Mouse (Mus musculus) cerebellum, postnatal 10 days (tissue): ENCODE measurements around the gene Gnao1.

Experiments
- DNase-seq, 2 experiments: peaks; one replicate each; pipeline ENCODE4 v3.0.0; 2021; ENCODE audit warnings: mixed read lengths in 2 of 2

The Gnao1 gene

DNA sequence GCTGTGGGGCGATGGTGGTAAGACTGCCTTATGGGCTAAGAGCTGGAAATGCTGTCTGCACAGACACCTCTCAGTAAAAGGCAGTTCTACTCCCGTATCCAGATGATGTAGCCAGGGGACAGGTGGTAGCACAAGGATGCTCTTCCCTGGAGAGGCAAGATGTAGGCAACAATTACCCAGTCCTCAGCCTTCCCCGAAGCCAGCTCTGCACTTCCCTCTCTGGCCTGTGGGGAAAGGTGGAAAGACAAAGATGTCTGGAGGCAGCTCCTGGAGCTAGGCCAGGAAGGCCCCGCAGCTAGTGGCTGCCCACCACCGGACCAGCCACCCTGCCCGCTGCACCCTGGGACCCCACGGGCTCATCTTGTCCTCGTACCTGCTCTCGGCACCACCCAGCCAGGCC lies 142.7 kb downstream of the Gnao1 start:
- DNase-seq, result peak in 1 of 2 experiments; percentile 47

DNA sequence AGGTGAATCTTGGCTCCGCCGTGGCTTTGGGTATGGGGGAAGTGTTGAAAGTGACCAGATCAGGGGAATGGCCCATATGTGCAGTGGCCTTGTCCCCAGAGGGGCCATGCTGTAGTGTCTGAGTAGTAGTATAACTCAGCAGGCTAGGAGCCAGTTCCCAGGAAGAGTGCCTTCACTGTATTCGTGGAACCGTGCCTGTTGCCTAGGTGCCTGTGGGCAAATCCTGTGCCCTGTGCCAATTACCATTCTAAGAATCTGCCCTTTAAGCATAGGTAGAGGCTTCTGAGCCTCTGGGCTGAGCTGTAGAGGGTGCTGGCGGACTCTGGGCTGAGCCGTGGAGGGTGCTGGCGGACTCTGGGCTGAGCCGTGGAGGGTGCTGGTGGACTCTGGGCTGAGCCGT lies 148.6 kb downstream of the Gnao1 start:
- DNase-seq, result no peak

DNA sequence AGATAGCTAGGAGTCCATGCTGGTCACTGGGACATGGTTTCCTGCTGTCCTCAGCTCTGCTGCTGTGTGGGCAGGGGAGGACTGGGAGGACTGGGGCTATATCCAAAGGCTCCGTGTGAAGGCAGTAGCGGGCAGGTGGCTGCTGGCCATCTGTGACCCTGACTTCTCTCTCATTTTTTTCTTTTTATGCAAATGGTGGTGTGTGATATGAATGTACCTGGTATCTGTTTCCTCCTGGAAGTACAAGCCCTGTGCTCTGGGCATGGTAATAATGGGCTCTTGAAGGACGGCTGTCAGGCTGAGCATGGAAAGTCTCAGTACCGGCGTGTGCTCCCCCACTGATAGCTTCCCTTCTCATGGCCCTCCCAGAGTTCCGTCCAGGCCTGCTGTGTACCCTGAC lies 151.1 kb downstream of the Gnao1 start:
- DNase-seq, result no peak

DNA sequence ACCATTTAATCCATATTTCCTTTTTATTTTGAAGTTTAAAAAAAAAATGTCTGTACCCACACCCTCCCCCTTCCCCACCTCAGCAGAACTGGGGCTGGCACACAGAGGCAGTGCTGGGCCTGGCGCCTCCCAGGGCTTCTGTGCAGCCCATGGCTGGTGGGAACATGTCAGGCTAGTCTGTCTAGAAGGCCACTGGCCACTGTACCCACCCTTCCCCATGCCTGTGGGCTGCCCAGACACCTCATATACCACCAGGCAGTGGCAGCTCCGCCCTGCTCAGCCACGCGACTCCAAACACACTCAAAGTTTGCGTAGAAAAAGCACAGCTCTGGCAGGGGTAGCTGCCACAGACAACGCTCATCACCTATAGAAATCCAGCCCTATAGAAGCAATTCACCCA lies 158.5 kb downstream of the Gnao1 start:
- no peak for DNase-seq

DNA sequence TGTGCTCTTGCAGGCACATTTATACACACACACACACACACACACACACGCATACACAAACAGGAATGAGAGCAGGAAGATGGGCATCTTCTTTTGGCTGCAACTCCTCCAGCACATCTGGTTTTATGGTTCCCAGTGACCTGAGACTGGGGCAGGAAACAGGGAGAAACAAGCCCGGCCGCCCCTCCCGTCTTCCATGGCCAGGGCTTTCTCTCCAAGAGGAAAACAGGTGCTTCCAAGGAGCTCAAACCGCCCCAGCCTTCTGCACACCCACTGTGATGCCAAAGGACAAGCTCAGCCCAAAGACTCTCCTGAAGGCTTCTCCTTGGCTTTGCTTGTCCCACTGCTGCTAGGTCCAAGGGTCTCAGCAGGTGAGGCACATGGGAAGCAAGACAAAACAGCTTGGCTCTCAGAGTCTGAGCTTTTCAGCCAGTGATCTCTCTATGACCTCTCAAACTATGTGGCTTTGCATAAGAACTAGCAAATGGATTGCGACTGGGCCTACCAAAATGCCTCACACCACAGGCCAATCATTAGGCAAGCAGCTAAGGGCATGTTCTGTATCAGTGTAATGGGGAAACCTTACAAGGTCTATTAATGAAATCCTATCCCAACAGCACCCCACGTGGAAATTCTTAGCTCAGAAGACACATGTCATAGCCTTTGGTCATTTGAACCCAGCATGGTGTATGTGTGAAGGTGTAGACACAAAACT lies 160.0 kb downstream of the Gnao1 start:
- no peak for DNase-seq

DNA sequence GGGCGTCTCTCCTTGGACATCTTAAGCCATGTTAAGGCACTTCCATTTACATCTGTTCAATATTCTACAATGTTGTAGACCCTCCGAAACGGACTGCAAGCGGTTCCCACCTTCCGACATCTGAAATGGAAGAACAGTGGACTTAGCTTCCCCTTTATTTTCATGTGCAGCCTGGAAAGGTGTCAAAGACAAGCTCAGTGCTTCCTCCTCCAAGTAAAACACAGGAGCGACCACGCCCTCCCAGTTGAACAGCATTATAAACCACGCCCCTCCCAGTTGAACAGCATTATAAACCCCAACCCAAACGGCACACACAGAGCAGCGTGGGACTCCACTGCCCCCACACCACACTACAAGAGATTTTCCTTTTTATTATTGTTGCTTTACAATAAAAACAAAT lies 161.7 kb downstream of the Gnao1 start:
- no peak for DNase-seq

DNA sequence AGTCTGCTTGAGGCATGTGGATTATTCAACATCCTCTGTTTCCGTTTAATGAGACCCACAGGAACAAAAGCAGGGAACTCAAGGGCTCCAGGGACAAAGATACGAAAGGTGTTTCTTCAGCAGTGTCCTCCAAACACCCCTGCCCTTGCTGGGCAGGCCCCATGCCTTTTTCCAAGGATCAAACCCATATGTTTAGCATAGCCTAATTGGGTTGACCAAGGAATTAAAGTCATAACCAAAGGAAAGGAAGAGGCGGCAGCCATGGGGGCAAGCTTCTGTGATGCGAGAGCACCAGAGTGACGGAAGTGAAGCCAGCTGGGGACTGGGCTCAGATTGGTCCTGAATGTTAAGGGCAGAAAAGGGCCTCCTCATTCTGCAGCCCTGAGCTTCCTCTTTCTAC lies 162.4 kb downstream of the Gnao1 start:
- DNase-seq, result no peak

DNA sequence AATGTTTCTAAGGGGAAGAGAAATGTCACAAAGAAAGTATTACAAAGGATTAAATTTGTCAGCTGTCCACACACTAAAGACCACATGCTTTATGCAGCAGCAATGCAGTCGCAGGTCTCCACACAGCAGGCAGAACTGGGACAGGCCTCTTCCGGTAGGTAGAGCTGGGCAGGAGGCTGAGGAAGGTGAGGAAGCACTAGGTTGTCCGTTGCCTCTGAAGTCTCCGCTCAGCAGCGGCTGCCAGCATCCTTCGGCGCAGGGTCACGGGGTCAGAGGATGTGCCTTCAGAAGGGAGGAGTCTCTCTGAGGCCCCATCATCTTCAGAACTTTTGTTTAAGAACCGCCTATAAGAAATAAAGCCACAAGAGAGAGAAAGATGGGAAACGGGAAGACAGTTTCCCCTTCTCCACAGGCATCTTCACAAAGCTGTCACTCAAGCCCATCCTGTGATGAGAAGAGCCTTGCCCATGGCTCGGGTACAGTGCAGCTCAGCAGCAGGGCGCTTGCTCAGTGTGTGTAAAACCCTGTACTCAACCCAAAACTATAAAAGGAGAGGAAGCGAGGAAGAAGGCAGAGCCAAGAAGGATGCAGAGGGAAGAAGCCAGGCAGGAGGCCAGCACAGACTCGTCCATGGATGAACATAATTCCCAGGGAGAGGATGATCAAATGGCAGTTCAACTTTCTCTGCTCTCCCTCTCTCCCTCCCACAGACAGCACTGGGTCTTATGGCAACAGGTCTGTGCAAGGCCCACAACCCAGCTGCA lies 163.4 kb downstream of the Gnao1 start:
- DNase-seq, result no peak

DNA sequence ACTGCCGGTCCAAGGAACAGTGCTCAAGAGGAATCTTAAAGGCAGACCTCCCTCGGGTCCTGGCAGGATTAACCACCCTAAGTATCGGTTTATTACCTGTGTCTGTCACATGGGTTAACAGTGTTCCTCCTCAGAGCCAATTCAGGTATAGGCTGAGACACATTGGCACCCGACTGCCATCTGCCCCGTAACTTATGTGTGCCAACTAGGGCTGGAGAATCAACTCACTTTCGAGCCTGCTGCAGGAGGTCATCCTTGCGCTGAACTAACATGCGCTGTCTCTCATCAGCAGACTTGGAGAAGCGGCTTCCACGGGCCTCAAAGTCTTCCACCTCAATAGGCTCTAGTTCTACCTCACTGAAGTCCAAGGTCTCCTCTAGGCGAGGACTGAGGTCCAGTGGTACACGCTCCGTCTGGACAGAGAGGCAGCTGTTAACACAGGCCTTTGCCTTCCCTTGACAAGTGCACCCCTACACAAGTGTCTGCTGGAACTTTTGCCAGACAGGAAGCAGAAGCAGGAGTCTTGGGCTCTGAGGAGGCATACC lies 164.1 kb downstream of the Gnao1 start:
- DNase-seq, result peak in 1 of 2 experiments; percentile 3

DNA sequence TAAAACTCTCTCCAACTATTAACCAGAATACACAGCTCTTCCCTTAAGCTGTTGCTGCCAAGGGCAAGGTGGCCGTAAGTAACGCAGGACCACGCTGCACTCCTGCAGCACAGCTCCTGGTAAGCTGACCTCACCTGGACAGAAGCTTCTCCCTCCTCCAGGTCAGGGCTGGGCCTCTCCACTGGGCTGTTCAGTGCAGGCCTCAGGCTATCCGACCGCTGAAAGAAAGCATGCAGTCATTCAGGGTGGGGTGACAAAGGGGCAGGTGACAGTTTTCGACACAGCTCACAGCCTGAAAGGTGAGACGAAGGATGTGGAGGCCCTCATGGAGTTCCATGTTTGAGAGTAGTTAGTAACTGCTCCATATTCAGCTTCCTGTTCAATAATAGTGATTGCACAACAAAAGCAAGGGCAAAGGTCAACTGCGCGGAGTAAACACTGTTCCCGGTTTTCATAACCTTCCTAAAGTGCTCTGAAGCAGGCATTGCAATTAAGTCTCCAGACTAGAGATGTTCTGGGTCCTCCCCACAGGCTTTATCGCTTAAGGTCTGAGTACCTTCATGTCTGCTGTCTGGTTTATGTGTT lies 164.9 kb downstream of the Gnao1 start:
- DNase-seq, result no peak

DNA sequence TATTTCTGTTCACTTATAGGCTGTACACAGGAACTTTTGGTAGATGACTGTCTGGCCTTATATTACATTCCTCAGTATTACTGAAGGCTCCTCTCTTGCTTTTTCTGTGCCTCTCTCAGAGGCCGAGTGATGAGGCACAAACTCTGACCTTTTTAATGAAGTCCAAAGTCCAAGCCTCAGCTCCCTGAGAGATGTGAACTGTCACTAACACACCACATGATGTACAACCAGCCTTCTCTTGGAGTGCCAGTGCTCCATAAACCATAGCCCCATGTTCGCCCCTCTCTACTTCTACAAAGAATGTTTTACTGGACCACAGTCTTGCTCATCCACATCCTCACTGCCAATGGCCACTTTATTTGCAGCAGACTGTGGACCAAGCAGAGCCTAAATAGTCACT lies 165.6 kb downstream of the Gnao1 start:
- no peak for DNase-seq

DNA sequence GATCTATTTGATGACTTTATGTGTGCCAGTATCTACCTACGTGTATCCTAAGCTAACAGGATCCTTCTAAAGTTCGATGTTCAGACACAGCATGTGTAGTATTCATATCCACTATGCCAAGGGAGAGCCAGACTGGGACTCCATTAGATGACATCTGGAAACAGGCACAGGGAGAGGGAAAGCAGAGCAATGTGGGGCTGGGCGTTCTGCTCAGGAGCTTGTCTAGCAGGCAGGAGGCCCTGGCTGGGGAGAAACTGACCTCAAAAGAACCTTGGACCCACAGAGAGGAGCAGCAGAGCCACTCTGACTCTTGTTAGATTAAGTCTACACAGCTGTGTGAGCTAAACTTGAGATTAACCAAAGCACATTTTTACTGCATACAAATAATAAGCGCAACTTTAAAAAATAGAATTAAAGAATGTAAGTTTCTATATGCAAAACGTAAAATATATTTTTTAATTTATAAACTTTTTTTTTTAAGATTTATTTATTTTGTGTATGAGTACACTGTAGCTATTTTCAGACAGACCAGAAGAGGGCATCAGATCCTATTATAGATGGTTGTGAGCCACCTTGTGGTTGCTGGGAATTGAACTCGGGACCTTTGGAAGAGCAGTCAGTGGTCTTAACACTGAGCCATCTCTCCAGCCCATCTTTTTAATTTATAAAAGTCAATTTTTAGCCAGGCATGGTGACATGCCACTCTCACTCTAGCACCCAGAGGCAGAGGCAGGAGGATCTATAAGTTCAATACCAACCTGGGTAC lies 166.9 kb downstream of the Gnao1 start:
- DNase-seq, result no peak

DNA sequence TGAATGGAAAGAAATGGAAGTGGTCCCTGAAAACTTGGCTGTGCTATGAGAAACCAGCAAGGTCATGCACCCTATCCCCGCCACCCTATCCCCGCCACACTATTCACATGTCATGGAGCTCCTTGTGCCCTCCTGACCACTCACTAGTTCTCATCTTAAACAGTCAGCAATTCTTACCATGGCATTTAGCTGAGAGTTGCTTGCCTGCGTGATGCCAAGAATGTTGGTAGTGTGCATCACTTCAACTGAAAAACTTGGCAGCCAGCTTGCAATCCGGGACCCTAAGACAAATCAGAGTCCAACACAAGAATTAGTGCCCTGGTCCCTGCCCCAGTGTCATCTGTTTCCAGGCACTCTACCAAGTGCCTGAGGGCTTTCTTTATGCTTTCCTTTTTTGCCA lies 170.4 kb downstream of the Gnao1 start:
- DNase-seq, result no peak

DNA sequence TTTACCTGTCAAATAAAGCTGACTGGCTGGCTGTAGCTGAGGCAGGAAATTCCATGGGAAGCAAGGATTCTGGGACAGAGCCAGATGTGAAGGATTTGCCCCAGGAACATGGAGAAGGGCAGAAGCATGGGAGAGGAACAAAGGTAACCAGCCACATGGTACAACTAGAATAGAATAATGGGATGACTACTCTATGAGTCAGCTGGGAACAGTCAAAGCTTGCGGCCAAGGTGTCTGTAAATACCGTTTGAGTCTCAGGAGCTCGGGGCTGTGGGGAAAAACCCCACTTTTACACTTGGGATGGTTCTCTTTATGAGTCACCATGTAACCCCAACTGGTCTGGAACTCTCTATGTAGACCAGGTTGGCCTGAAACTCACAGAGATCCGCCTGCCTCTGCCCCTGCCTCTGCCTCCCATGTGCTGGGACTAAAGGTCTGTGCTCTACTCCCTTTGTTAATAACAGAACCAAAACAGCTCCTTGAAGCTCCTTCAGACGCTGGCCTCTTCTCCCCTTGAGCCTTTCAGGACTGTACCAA lies 172.0 kb downstream of the Gnao1 start:
- no peak for DNase-seq

DNA sequence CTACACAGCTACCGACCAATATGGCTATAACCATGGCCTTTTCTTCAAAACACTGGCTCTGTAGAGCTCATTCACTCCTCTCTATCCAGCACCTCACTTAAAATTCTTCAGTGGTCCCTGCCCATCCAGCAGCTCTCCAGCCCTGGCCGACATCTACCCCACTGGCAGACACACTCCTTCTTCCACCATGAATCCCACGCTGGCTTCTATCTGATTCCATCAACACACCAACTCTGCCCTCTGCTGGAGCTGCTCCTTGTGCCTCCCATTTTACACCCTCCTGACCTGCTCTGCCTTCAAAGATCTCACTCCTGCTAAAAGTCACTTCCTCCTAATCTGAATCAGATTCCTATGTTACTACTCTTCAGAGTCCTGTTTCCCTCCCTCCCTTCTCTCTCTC lies 174.1 kb downstream of the Gnao1 start:
- peak; percentile 61 to 72 for DNase-seq

DNA sequence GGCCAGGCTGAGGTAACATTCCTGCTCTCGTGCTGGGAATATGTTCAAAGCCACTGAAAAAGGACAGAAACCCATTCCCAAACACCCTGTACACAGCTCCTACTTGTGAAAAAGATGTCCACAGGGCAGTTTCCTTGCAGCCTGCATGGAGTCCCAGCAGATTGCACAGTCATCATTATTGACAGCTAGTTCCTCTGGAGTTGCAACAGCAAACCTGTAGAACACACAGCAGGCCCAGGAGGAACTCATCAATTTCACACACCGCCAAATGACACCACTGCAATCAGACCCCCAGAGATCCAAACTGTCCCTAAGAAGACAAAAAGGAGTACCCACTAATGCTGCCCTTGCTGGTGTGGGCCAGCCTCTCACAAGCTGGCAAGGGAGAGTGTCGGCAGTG lies 175.0 kb downstream of the Gnao1 start:
- DNase-seq, result no peak

DNA sequence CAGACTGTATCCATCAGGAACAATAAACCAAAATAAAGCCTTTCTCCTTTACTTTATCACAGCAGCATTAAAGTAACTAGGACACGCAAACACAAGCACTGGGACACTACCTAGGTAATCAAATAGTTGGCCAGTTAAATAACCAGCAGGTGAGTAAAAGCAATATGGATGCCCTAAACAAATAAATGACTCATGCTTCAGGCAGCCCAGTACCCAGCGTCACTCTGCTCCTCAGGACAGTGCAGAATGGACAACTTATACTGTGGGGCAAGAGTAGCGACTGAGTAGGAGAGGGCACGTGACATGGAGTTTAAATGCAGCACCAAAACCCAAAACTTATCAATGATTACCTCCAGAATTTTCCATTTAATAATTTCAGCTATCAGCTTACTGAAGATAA lies 180.0 kb downstream of the Gnao1 start:
- DNase-seq, result no peak

DNA sequence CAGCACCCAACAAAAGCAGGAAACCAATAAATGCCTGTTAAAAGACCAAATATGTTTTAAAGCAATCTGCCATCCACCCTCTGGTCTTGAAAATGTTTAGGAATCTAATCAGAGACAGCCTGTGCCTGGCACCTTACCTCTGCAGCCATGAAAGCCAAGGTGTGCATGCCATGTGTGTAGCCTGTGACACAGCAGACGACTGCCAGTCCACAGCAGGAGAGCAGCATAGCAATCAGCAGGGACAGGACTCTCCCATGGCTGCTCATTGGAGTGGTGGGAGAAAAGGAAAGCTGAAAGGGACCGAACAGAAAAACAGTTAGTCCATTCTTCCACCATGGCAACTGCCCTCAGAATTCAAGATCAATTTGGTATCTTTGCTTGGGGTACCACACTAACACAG lies 189.2 kb downstream of the Gnao1 start:
- peak in 1 of 2 experiments; percentile 34 for DNase-seq

DNA sequence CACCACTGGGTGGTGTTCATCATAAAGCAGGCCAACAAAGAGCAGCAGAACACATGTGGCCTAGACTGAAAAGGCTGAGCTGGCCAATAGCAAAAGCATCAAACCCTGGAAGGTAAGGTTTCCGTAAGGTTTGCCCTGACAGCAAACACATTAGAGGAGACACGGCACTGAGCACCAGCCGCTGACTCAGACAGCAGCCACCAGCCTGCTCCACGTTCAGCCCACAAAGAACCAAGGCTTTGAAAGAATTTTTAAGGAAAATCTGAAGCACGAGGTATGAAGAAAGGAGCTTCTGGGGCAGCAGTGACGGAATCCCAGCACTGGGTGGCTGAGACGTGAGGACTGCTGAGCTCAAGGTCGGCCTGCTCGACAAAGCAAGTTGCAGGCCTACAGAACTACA lies 194.4 kb downstream of the Gnao1 start:
- DNase-seq, result no peak

DNA sequence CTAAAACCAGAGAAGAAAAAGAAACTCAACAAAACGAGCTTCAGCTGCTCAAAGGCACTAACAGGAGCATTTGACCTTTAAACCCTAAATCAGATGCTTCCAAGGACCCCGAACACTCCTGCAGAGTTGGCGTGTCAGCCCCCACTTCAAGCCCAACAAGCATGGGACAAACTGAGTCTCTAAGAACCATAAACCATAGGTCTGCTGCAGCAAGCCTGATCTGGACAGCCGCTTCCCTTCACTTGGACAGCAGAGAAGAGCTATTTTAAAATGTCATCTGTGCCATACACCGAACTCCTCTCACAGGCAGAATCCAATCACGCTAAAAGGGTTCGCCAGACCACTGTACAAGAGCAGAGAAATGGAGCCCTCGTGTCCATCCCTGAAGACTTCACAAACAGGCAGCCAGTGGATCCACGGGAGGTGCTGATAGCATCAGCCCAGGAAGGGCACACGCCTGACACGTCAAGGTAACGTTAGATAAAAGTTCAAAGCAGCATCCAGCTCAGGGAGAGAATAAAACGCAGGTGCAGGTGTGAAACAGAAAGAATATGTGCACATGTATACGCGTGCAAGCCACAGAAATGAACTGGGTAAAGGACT lies 199.6 kb downstream of the Gnao1 start:
- no peak for DNase-seq

DNA sequence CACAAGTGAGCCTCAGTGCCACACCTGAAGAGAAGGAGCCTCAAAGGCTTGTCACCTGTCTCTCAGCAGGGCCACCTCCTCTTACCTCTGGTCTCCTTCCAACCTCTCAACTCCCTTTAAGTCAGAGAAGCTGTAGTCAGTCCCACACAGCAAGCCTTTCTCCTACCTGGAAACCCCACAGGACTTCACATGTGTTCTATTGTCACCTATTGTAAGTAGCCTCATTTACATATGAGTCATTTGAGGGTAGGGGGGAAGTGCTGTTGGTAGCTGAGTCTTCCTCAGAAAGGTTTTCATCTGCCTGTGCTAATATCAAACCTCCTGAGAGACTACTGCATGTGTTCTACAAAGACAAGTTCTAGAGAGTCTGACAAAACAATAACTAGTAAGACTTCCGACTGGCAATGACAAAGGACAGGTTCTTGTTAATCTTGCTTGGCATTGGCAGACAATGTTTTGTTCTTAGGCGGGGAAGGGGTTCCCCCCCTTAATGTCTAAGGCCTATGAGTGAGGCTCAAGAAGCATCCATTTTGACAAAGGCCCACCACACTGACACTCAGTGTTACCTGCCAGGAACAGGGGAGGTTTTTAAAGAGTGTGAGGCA lies 200.4 kb downstream of the Gnao1 start:
- no peak for DNase-seq
